Mouse (Mus musculus) lung, embryonic 16.5 days (tissue): ENCODE results near the gene Tom1l2. TPM values are rescaled to one million over a fixed set of nuclear protein-coding genes. Genes with fewer than 3 reads are reported as not detected.
A peak's percentile ranks its signal among the peaks of the same experiment; 100 is the strongest.

Experiments used
- ATAC-seq: fragments of 200-750 bp; cut with Nextera tagmentation; 2 replicates; pipeline ENCODE4 v1.8.0; 2017; ENCODE audit warnings: low read depth, mild to moderate bottlenecking, moderate library complexity
- H3K27ac ChIP-seq: fragments of 300-500 bp; sonication (generic); 2 replicates; pipeline ENCODE4 v1.5.1; 2014; ENCODE audit warnings: mild to moderate bottlenecking, control low read depth, low read length
- H3K27me3 ChIP-seq: fragments of 300-500 bp; sonication (generic); 2 replicates; pipeline ENCODE4 v1.6.1; 2014; ENCODE audit warnings: low read depth, low read length, mixed read lengths; ENCODE audit not compliant: control insufficient read depth, insufficient read depth
- H3K36me3 ChIP-seq: fragments of 300-500 bp; sonication (generic); 2 replicates; pipeline ENCODE4 v1.6.1; 2014; ENCODE audit warnings: low read length; ENCODE audit not compliant: control insufficient read depth, insufficient read depth
- H3K4me1 ChIP-seq: fragments of 300-500 bp; sonication (generic); replicated peaks from 2 replicates; pipeline ENCODE4 v1.6.1; 2014; ENCODE audit warnings: low read length, mixed read lengths; ENCODE audit not compliant: control insufficient read depth, insufficient read depth
- H3K4me2 ChIP-seq: fragments of 300-500 bp; sonication (generic); 2 replicates; pipeline ENCODE4 v1.6.1; 2014; ENCODE audit warnings: low read depth, low read length, control low read depth
- H3K4me3 ChIP-seq: fragments of 300-500 bp; sonication (generic); 2 replicates; pipeline ENCODE4 v1.5.1; 2014; ENCODE audit warnings: mild to moderate bottlenecking, low read length, control low read depth
- H3K9ac ChIP-seq: fragments of 300-500 bp; sonication (generic); 2 replicates; pipeline ENCODE4 v1.6.1; 2014; ENCODE audit warnings: low read length, control low read depth
- H3K9me3 ChIP-seq: fragments of 300-500 bp; sonication (generic); 2 replicates; pipeline ENCODE4 v1.6.1; 2016; ENCODE audit warnings: low read length; ENCODE audit not compliant: control insufficient read depth
- WGBS: fragments of 180-500 bp; shearing (Covaris S2); extraction: QIAGEN DNeasy Blood & Tissue Kit; methylation state at CpG from one replicate; pipeline ENCODE4 v1.1.7; 2014; 5-methylcytosine and 5-hydroxymethylcytosine counted together
- polyA plus RNA-seq: library from polyadenylated mRNA; unstranded; fragments of >200 nt; fragmentation: Nextera tagmentation; extraction: Ambion mirVana; gene quantifications from 2 replicates; pipeline ENCODE4 v1.2.1, GENCODE M21; 2015

The Tom1l2 gene
- polyA plus RNA-seq, 1 experiment from 2014 or later = 29.6 TPM

DNA sequence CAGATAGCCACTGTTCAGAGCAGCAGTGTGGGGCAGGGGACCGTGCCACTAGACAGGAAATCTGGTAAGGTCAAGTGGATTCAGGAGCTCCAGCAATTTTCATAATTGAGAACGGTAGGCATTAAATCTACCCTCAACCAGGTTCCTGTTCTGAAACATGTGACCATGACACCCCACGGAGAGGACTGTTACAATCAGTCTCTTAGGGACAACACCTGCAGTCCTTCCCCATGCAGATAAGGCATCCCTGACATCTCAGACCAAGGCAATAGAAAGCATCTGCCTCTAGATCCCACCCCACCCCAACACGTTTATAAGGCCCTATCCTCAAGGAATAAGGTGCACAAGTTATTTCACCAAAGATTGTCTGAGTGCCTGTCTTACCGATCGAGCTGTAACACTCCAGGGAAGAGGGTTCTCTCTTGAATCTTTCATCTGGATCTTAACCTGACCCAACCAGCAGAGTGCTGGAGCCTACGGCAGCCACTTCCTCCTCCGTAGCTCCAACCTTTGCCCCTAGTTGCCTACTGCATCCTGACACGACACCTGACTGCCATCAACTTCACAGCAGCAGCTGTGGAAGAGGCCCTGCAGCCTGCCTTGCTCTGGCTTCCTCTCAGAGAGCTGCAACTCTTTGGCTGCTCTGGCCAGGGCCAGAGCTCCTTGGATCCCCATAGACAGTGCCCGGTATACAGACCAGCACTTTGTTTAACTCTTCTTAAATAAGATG lies 50.2 kb downstream of the Tom1l2 start:
- ATAC-seq = no peak
- Histone ChIP-seq H3K27me3 (no peaks in the 10 kb centered on the region), H3K4me2 (no peak overlapping the region), H3K4me3 (no peak overlapping the region), H3K9me3 (no peaks in the 10 kb centered on the region), H3K36me3 (no peaks in the 10 kb centered on the region), H3K27ac (peak overlapping the region; percentile 85), H3K9ac (peak overlapping the region; percentile 52), H3K4me1 (peaks cover 29% of the 10 kb centered on the region)
- 44% methylated on average over 10 of the region's 10 CpGs for WGBS

- peak overlapping the region; percentile 52 for H3K9ac ChIP-seq
- no peaks in the 10 kb centered on the region for H3K9me3 ChIP-seq
- peak; percentile 68 for ATAC-seq
- H3K4me3 ChIP-seq = no peak overlapping the region
- H3K4me2 ChIP-seq = 0 out of 2 replicates have a peak overlapping the region, but pooled peaks have one; percentile 8
- peaks cover 26% of the 10 kb centered on the region for H3K4me1 ChIP-seq
- WGBS = 41% methylated on average over 5 of the region's 5 CpGs
- peak overlapping the region; percentile 85 for H3K27ac ChIP-seq
- no peaks in the 10 kb centered on the region for H3K27me3 ChIP-seq
- H3K36me3 ChIP-seq = no peaks in the 10 kb centered on the region
Observed at GRCm38 (mm10) chr11:60301588-60302208, 51.0 kb downstream of the Tom1l2 start.

- Histone ChIP-seq H3K27ac (peak overlapping the region; percentile 47; the same call in 1 of the 2 replicates), H3K9me3 (no peaks in the 10 kb centered on the region), H3K4me3 (no peak overlapping the region), H3K4me1 (peaks cover 24% of the 10 kb centered on the region), H3K4me2 (no peak overlapping the region), H3K36me3 (no peaks in the 10 kb centered on the region), H3K27me3 (no peaks in the 10 kb centered on the region), H3K9ac (no peak overlapping the region)
- 59% methylated on average over 3 of the region's 3 CpGs for WGBS
- ATAC-seq = no peak
Observed at GRCm38 (mm10) chr11:60300318-60300717, 52.4 kb downstream of the Tom1l2 start.

DNA sequence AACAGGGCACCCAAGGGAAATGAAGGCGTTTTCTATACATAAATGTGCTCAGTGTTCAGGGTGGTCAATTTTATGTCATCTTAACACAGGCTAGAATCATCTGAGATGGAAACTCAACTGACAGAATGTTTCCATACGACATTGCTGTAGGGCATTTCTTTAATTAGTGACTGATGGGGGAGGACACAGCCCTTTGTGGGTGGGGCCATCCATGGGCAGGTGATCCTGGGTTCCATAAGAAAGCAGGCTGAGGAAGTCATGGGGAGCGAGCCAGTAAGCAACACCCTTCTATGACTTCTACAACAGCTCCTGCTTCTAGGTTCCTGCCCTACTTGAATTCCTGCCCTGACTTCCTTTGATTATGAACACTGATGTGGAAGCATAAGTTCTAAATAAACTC lies 54.9 kb downstream of the Tom1l2 start:
- H3K9ac ChIP-seq = no peak overlapping the region
- no peaks in the 10 kb centered on the region for H3K27me3 ChIP-seq
- H3K36me3 ChIP-seq = no peaks in the 10 kb centered on the region
- no peak for ATAC-seq
- 78% methylated on average over 3 of the region's 3 CpGs for WGBS
- H3K4me2 ChIP-seq = no peak overlapping the region
- H3K4me3 ChIP-seq = no peak overlapping the region
- no peaks in the 10 kb centered on the region for H3K9me3 ChIP-seq
- H3K4me1 ChIP-seq = peaks cover 31% of the 10 kb centered on the region
- H3K27ac ChIP-seq = no peak overlapping the region

DNA sequence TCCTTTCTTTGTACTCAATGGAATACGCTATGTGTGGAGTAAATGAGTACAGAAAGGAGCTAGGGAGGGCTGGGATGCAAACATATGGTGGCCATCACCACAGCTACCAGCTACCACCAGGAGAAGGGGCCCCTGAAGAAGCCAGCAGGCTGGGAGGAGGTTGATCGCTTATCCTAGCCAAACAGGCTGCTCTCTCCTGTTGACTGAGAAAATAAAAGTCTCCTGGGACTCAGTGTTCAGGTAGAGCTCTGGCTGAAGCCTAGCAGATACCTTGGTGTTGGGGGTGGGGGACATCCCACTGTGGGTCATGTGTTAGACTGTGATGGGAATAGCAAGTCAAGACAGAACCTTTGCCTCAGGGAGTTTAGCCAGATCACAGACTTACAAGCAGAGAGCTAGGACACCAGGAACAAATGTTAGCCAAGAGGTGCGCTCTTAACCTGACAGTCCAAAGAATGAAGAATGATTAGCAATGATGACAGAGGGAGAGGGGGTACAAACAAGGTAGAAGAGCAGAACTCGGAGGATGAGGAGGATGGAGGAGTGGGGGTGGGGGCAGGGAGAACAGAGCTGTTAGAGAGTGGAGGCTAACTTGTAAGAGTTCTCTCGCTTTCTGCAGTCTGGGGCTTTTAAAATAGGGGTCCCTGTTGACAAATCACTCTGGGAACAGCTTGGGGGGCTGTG lies 57.9 kb downstream of the Tom1l2 start:
- no peak overlapping the region for H3K9ac ChIP-seq
- H3K9me3 ChIP-seq = no peaks in the 10 kb centered on the region
- H3K27me3 ChIP-seq = no peaks in the 10 kb centered on the region
- H3K27ac ChIP-seq = 0 out of 2 replicates have a peak overlapping the region, but pooled peaks have one; percentile 10
- H3K36me3 ChIP-seq = no peaks in the 10 kb centered on the region
- WGBS = 43% methylated on average over 5 of the region's 5 CpGs
- H3K4me3 ChIP-seq = no peak overlapping the region
- no peak overlapping the region for H3K4me2 ChIP-seq
- H3K4me1 ChIP-seq = peaks cover 35% of the 10 kb centered on the region
- no peak for ATAC-seq

GRCm38 (mm10) chr11:60293683-60294629 lies 58.7 kb downstream of the Tom1l2 start:
- no peaks in the 10 kb centered on the region for H3K9me3 ChIP-seq
- ATAC-seq = no peak
- H3K4me3 ChIP-seq = no peak overlapping the region
- H3K27me3 ChIP-seq = no peaks in the 10 kb centered on the region
- 75% methylated on average over 6 of the region's 6 CpGs for WGBS
- no peak overlapping the region for H3K4me2 ChIP-seq
- H3K9ac ChIP-seq = no peak overlapping the region
- H3K27ac ChIP-seq = peak overlapping the region; percentile 26; the same call in 1 of the 2 replicates
- peaks cover 37% of the 10 kb centered on the region for H3K4me1 ChIP-seq
- H3K36me3 ChIP-seq = no peaks in the 10 kb centered on the region

DNA sequence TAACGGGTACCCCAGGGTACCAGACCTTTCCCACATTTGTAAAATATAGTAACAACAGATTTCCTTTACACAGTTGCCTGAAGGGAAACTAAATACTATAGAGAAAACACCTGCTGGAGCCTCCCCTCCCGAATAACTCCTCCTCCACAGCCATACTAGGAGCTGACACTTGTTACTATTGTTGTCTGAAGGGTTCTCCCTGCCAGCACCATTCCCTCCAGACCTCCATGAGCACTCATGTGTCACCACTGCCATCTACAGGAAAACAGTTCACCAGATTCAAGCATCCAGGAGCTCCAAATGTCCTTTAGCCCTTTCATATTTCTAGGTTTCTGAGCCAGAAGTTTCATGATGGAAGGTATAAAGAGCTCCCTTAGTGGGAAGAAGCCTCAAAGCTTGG lies 60.0 kb downstream of the Tom1l2 start:
- peak; percentile 78 for ATAC-seq
- Histone ChIP-seq H3K9ac (no peak overlapping the region), H3K4me1 (peaks cover 42% of the 10 kb centered on the region), H3K36me3 (no peaks in the 10 kb centered on the region), H3K27me3 (no peaks in the 10 kb centered on the region), H3K27ac (peak overlapping the region; percentile 66), H3K9me3 (no peaks in the 10 kb centered on the region), H3K4me2 (no peak overlapping the region), H3K4me3 (no peak overlapping the region)
- WGBS = 39% methylated on average over 2 of the region's 2 CpGs

DNA sequence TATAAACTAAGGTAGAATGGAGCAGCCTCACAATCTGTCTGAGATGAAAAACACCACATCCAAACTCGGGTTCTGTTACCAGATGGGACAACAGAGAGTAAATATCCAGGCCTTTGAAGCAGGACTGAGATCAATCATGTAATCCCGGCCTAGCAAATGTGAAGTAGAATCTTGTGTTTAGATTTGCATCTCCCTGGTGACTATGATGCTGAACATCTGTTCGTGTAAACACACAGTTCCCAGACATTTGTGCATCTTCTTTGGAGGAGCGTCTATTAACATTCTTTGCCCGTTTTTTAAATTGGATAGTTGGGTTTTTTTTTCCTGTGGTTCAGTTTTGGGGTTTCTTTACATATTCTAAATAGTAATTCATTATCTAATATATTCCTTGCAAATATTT lies 63.7 kb downstream of the Tom1l2 start:
- no peak overlapping the region for H3K4me3 ChIP-seq
- peaks cover 56% of the 10 kb centered on the region for H3K4me1 ChIP-seq
- H3K9ac ChIP-seq = no peak overlapping the region
- H3K27ac ChIP-seq = no peak overlapping the region; the same call in 1 of the 2 replicates
- H3K9me3 ChIP-seq = no peaks in the 10 kb centered on the region
- no peaks in the 10 kb centered on the region for H3K36me3 ChIP-seq
- WGBS = 28% methylated on average over 5 of the region's 5 CpGs
- peak; percentile 41; the same call in 1 of the 2 replicates for ATAC-seq
- no peak overlapping the region for H3K4me2 ChIP-seq
- H3K27me3 ChIP-seq = no peaks in the 10 kb centered on the region
